Mouse (Mus musculus): ENCODE data around the gene Gm20388.

Gm20388 gene

DNA sequence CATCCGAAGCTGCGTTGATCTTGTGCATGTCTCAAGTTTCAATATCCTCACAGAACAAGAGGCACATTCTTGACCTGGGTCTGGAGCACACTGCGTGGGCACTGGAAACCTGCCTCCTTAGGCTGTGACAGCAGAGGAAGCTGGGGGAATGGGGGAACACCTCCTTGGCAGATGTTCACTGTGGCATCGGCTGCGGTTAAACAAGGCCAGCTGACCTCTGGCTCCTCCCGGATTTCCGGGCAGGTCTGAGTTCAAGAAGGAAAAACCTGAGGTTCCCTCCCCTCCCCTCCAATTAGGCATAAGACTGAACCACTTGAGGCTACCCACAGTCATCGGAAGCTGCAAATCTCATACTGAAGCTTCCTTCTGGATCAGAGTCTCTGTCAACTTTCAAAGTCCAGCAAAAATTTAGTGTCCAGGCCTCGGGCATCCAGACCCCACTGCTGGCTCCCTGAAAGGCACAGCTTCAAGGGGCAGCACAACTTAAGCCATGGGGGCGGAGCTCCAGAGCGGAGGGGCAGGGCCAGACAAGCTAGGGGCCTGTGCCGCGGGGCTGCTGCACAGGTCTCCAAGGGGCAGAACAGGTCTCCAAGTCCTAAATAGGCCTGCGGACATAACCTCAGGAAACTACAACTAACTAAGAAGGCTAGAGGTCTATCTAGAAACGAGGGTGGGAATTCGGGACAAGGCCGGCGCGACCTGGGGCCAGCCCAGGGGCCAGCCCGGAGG is 2370.1 kb downstream of the Gm20388 start:
- in situ Hi-C loops (cut with MboI) = loop anchor here (5.0 kb wide), 1 partner anchor 42 kb away; no protein-coding TSS in a partner anchor

DNA sequence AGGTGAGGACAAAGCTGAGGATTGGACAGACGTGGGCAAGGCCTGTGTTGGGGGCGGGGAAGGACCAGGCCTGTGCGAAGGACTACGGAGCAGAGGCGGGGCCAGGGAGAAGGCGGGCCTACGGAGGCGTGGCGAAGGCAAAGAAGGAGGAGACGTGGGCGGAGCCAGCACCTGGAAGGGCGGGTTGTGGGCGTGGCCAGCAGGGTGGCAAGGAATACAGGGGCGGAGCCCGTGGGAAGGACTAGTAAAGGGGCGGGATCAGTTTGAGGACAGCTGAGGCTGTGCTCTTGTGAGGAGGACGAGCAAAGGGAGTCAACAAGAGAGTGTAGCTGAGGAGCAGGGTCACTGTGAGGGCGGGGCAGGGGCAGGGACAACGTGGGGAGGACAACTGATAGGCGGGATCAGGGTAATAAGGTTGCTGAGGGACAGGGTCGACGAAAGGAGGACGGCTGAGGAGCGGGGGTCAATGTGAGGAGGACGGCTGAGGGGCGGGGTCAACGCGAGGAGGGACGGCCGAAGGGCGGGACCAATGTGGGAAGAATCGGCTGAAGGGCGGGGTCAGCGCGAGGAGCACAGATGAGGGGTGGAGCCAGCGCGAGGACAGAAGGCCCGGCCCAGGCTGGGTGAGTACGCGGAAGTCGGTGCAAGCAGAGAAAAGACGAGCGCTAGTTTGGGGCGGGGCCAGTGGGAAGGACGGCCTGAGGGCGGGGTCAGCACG is 2370.8 kb downstream of the Gm20388 start:
- in situ Hi-C loops (cut with MboI) = loop anchor here (5.0 kb wide), 1 partner anchor 41 kb away; no protein-coding TSS in a partner anchor

DNA sequence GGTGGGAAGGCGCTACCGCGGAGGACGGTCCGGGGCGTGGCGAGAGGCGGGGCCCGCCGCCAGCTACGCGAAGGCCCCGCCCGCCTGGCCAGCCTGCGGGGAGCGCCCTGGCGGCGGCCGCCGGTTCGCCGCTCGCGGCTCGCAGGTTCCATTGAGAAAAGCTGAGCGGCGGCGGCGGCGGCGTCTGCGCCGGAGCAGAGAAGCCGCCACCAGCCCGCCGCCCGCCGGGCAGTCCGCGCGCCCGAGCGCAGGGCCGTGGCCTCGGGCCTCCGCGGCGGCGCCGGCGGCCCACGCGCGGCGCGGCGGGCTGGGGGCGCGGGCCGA is 2371.4 kb downstream of the Gm20388 start, which contains the start of gene Zfpm1:
Gene Zfpm1 (plus strand): TSS at position 107 of the 324 bp plus-strand sequence.
- in situ Hi-C loops (cut with MboI) = loop anchor here (5.0 kb wide), 1 partner anchor 40 kb away; no protein-coding TSS in a partner anchor

DNA sequence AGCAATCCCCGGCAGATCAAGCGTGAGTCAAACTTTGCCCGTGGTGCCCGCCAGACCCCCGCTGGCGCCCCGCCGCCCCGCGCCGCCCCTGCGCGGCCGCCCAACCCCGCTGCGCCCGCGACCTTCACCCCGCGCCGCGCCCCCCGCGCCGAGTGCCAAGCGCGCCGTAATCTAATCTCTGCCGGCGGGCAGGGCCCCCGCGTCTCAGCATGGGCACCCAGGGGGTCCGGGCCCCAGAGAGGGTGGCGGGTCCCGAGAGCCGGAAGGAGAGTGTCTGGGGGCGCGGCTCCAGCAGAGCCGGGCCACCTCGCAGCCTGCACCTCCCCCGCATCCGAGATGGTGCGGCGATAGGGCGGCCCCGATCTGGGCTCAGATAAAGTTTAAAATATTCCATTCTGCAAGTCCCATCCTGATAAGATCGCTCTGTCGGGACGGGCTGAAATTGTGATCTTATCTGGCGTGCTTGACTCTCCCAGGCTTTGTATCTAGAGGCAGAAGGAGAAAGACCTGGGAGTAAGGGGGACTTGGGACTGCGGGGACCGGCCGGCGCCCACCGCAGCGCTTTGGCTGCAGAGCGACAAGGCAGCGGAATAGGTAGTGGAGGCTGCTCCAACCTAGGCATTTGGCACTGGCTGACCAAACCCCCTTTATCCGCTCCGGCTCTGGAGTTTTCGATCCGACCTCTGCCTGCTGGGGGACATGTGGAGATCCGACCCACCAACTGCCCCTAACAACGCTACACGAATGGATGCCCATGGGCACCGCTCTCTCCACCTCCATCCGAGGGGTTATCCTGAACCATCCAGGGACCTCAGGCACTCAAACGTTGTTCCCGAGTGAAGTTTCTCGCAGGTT is 2372.1 kb downstream of the Gm20388 start:
- in situ Hi-C loops (cut with MboI) = loop anchor here (5.0 kb wide), 1 partner anchor 40 kb away; no protein-coding TSS in a partner anchor

DNA sequence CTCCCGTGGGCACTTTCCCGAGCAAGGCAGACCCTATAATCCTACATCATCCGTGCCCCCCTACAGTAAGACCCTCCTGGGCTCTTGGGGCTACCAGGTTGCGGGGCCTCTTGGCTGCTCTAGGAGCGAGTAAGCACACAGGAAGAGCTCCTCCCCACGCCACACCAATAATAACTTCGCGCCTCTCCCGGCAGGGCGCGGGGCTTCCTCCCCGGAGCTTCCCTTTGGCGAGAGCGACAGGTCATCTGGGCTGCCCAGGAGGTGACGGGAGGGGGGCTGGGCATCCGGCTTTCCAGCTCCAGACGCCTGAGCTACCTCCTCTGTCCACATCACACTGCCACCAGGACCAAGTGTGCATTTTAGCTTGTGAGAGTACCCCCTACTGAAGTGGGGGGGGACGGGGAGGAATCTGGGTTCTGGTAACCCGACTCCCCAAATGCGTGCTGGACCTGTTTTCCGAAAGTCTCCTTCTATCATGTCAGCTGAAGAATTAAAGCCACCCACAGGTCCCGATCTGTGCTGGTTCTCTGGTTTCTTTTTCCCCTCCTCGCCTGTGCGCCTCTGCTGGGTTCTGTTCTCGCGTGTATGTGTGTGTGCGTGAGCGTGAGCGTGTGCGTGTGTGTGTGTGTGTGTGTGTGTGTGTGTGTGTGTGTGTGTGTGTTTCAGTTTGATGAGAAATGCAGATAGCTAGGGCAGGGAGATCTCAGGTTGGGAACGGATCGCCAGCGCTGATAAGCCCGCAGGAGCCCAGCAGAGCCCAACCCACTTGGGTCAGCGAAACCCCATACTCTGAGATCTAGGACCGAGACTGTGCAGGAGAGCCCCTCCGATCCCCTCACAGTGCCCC is 2372.9 kb downstream of the Gm20388 start:
- in situ Hi-C loops (cut with MboI) = loop anchor here (5.0 kb wide), 1 partner anchor 39 kb away; no protein-coding TSS in a partner anchor

DNA sequence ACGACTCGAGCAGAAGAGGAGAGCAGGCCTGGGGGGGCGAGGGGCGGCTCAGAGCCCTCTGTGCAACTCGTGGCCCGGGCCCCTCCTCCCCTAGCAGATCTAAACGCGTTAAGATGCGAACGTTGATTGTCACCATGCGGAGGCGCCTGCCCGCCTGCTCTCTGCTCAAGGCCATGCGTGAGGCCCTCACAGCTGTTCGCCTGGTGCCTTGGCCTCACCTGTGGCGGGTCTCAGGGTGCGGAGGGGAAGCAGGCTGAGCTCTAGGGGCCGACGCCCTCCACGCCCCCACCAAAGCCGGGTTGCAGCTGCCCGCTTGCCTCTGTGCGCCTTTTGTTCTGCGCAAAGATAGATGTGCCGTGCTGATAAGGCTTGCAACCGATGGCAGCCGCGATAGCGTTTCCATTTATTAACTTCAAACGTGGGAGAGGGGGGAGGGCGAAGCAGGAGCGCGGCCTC is 2373.6 kb downstream of the Gm20388 start:
- in situ Hi-C loops (cut with MboI) = loop anchor here (5.0 kb wide), 1 partner anchor 38 kb away; no protein-coding TSS in a partner anchor

DNA sequence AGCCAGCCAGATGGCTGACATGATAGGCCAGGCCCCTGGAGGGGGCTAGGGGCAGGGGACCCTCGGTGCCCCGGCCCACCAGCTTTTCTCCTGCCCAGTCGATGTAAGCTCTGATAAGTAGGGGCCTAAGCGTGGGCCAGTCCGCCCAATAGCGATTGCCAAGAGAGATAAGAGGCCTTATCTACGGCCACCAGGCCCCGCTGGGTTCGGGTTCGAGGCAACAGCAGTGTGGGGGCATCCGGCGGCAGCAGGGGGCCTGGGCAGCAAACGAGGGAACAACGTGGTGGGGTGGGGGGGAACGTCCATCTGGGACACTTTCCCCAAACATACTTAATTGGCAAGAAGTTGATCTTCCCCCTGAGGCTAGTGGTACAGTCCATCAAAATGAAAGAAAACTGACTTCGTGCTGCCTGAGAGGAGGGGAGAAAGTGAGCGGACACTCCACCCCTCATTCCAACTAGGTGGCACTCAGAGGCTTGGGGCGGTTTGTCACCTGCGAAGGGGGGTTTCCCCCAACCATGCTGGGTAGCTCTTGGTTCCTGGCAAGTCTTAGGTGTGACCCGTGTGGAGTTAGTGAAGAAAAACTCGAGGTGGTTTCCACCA is 2374.1 kb downstream of the Gm20388 start:
- in situ Hi-C loops (cut with MboI) = loop anchor here (5.0 kb wide), 1 partner anchor 38 kb away; no protein-coding TSS in a partner anchor

DNA sequence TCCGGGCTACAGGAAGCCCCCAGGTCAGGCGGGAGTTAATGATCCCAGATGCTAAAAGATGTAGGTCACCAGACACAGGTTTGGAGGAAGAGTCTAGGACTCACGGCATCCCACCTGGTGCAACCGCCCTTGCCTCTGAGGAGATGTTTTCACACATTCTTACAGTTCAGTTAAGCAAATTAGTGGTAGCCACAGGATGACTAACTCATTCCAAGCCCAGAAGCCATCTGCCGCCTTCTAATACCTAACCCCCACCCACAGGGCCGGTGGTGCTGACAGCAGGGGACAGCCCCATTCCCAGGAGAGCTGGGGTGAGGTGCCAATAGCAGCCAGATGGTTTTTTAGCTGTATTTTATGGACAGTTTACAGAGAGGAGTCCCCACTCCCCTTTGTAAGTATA is 2375.1 kb downstream of the Gm20388 start:
- in situ Hi-C loops (cut with MboI) = no loop called here

DNA sequence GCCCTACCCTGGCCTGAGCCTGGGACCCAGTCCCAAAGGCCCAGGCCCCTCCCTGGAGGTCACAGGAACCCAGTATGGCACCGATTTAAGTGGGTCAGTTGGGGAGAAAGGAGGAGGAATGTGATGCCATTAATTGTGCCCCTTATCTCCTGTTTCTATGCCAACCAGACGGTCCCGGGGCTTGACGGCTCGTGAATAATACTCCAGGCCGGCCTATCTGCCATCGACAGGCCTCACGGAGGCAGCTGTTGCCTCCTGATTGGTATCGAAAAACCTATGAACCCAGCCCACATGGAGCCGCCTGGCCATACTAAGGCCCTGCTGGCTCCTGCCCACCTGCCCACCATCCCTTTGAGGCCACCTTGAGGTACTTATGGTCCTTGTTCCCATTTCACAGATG is 2376.3 kb downstream of the Gm20388 start:
- in situ Hi-C loops (cut with MboI) = no loop called here

DNA sequence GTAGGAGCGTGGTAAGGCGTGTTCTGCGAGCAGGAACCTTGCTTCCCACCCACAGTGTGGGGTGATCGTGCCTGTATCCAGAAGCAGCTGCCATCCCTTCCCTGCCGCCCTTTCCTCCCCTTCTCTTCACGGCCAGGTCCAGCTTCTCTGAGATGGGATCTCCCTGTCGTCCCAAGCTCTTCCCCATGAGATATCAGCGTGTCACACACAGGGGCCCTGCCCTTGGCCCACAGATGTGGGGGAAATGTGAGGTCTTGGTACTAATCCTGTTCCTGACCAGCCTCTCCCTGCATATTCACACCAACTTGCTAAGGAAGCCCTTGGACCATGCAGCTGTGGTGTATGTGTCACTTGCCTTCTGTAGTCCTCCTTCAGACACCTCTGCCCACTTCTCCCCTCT is 2377.1 kb downstream of the Gm20388 start:
- in situ Hi-C loops (cut with MboI) = no loop called here

DNA sequence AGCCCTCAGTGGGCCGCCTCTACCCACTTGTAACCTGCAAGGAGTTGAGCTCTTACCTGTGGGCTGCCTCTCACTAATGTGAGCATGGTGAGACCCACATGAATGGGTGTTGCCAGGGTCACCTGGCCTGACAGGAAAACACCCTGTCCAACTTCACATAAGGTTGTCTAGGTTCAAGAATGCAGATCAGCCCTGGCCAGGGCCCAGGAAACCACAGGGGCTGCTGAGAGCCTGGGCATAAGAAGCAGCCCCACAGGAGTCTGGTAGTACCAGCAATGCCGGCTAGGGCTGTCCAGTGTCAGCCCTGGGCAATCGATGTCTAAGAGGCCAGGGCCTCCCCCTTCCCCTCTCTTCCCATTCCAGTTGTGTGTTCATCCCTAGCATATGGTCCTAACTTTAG is 2377.7 kb downstream of the Gm20388 start:
- in situ Hi-C loops (cut with MboI) = no loop called here

DNA sequence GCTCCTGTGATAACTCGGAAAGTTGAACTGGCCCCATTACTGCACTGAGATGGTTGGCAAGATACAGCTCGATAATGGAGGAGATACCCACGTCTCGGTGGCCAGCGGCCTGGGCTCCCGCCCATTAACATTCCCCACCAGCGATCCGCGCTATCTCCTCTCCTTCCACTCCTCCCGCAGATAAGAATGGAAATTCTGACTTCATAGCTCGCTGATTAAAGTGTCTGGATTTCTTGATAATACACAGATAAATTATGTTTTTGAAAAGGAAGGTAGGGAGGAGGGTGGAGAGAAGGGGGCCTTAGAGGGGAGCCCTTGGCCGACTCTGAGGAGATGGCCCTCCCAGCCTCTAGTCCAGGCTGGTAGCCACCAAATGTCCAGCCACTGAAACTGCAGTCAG is 2380.4 kb downstream of the Gm20388 start:
- in situ Hi-C loops (cut with MboI) = no loop called here

DNA sequence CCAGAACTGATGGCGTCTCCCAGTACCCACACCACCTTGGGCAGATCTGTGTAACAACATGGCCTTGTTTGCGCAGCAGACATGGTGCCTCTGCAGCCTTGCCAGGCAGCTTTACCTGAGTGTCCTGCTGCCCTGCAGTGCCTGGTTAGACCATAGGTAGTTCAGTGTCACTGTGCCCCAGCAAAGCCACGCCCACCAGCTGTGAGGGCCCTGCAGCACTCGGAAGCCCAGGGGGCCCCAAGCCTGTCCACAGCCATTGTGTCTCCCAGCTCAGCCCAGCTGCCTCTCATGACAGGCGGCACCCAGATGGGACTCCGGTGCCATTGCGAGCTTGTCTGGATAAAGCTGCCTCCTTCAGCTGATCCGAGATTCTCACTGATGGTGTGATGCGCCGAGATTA is 2380.9 kb downstream of the Gm20388 start:
- in situ Hi-C loops (cut with MboI) = no loop called here

DNA sequence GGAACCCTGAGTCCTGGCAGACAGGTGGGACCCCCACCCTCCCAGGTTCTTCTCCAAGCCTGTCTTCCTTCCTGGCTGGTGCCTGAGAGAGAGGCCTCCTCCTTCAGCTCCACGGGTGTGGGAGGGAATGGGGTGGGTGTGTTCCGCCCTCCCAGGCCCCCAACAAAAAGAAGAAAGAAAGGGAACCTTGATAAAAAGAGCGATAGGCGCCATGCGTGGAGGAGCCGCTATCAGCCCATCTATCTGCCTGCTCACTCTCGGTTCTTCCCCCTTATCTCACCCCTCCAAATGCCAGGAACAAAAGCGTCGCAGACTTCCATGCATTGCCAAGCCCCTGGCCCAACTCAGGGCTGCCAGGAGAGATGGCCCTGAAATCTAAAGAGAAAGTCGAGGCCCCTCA is 2382.8 kb downstream of the Gm20388 start:
- in situ Hi-C loops (cut with MboI) = no loop called here

DNA sequence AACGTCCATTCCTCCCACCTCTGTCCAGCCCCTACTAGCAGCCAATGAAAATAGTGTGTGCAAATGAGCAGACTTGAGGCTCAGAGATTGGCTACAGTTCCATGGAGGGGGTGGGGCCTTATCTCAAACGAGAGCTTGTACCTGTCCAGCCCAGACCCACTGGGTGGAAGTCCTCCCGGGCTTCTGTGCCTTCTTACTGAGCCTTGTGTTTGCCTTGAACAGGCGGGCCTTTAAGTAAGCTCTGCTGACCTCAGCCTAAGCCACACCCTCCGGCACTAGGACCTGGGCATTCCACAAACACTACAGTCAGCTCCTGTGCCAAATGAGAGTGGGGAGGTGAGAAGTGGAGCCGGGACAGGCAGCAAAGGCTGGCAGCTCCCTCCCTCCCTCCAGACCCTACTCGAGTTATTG is 2383.6 kb downstream of the Gm20388 start:
- in situ Hi-C loops (cut with MboI) = no loop called here

DNA sequence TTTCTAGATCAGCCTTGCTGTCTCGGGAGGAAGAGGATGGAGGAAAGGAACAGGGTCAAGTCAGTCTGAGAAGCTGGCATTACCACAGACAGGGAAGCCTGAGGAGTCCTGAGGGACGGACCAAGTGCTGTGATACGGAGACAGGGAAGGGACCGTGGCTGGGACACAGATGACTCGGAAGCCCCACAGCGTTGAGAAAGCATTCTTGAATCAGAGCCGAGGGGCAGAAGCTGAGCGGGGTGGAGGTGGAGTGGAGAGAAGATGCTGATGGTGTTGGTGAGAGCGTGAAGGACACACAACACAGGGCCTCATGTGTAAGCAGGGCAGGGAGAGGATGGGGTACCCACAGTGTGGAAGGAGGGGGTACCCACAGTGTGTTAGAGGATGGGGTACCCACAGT is 2384.7 kb downstream of the Gm20388 start:
- in situ Hi-C loops (cut with MboI) = no loop called here

DNA sequence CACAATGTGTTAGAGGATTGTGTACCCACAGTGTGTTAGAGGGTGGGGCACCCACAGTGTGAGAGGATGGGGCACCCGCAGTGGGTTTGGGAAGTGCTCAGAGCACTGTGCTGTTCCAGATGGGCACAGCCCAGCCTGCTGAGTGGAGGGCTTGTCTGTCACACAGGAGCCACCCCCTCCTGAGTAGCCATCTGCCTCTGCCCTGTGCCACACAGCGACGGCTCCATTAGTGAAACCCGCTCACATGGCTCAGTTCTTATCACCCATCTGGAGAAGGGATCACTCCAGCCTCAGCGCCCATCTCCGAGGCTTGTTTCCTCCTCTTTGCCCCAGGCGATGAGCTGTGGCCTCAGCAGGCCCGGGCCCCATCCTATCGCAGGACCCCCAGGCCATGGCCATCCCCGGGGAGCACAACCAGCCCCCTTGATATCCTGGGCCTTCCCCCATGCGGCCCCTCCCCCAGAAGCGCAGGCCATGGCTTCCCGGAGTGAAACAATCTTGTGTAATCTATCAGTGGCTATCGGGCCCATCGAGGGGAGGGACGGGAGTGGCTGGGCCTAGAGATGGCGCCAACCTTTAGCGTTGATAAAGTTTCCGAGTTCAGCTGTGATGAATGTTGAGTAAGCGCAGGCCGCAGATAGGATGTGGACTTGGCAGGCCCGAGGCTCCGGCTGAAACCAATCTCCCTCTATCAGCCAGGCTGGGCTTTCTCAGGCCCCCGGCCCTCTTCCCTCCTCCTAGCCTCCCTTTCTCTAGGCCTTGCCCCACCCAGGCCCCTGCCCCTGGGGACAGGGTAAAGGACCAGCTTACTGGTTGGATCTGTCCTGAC is 2385.7 kb downstream of the Gm20388 start:
- in situ Hi-C loops (cut with MboI) = no loop called here

DNA sequence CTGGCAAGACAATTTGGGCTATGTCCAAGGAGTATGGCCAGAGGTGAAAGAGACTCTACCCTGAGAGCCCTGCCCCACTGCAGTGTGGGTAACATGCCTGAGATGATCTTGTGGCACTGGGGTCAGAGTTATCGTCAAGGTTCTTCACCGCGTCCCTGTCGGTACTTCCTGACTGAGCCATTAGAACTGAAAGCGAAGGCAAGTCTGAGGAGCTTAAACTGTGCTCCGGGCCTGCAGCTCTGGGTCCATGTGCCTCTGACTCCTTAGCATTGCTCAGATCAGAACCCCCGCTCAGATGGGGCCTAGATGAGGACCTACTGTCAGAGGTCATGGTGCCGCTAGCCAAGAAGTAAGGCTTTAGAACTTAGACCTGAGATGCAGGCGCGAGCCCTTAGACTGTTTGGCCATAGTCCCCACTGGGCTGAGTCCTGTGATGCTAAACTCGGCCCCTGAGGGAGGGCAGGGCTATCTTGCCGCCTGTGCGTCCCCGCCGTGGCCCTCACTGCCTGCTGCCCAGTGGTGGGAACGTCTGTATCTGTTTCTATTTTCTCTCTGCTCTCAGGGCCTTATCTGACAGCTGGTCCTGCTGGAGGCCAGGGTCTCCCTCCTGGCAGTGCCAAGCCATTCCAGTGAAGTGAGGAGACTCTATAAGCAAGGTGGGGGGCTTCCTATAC is 2389.1 kb downstream of the Gm20388 start:
- in situ Hi-C loops (cut with MboI) = no loop called here

DNA sequence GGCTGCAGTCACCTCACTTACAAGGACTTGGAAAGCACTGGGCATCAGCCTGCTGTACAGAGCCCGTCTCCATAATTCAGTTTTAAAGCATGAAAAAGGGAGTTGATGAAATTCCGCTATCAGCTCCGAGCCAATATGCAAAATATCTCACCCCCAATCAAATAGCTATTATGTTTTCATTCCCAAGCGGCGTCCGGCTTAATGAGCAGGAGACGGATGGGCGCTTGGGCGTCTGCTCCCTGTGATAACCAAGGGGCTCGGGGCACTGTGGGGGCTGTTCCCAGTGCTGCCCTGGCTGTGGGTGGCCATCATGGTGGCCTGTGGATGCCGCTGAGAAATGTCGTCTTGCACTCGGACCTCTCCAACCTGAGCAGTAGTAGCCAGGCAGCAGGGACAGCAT is 2390.4 kb downstream of the Gm20388 start:
- in situ Hi-C loops (cut with MboI) = no loop called here
